Mouse (Mus musculus): ENCODE data around the gene Zar1l. TPM values are rescaled to one million over a fixed set of nuclear protein-coding genes. Genes with fewer than 3 reads are reported as not detected.

The Zar1l gene
- polyA plus RNA-seq, 1 experiment from 2014 or later = not detected

DNA sequence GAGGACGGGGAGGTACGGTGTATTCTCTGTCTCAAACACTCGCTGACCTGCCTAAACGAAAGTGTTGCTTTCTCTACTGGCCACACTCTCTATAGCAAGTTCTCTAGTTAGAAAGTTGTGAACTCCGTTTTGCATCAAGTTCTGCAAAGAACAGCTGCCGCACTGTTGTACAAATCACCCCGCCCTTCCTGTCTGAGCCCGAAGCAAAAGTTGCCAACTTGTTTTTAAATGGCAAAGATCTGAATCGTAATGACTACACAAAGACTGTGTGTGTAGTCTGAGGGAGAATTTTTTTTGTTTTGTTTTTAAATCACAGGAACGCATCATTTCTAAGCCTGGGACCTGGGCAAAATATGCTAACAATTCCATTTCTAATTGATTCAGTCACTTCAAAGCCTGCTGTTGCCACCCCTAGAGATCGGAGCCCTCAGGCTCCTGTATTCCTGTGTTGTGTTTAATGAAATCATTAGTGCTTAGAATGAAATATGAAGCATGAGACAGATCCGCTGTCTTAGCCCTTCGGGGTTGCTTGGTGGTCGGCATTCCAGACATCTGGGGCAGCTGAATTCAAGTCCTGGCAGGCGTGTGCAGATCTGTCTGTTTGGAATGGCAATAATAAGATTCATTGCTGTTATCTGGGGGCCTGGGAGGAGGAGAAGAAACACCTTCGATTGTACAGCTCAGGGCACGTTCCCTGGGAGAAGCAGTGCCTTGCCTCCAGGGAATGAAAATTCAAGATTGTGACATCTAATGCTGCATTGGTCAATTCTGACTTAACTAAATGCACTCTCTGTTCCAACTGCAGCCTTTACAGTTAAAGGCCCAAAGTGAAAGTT lies 59.8 kb downstream of the Zar1l start:
- Histone ChIP-seq H3K4me3 (ENCODE audit: inconsistent target) (no peak overlapping the region), H3K79me2 (ENCODE audit: inconsistent target) (no peaks in the 10 kb centered on the region), H3K27ac (no peak overlapping the region), H3K36me3 (ENCODE audit: inconsistent target) (0 out of 2 replicates have a peak, but pooled peaks cover 12% of the 10 kb centered on the region)
- 80% methylated on average over 17 of the region's 17 CpGs for WGBS (ENCODE audit: missing documents)

DNA sequence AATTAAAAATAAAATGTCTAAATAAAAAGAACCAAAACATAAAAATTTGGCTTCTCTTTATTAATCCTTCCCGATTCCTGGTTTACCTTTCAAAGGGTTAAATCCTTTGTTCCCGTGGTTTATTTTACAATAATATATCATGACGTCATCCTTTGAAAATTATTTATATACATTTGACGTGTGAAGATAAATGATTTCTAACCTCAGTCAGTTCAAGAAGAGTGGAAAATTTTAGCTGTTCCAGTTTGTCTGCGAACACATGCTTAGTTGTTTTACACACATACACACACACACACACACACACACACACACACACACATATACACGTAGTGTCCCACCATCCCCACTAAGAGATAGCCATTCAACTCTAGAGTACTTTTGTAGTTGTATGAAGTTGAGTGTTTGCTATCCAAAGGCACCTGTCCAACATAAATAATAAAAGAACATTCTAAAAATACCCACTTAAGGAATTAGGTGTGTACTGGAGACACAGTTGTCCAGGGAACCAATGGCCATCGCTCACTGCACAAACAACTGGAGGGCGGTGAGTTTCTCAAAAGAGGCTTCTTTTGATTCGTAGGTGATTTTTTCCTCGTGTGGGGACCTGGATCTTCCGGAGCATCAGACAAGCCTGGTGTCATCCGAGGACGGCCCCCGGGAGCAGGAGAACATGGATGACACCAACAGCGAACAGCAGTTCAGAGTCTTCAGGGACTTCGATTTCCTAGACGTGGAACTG lies 60.6 kb downstream of the Zar1l start:
- WGBS (ENCODE audit: missing documents) = 90% methylated on average over 16 of the region's 17 CpGs
- H3K79me2 ChIP-seq (ENCODE audit: inconsistent target) = no peaks in the 10 kb centered on the region
- H3K4me3 ChIP-seq (ENCODE audit: inconsistent target) = no peak overlapping the region
- no peak overlapping the region for H3K27ac ChIP-seq
- H3K36me3 ChIP-seq (ENCODE audit: inconsistent target) = peaks cover 16% of the 10 kb centered on the region; the same call in 1 of the 2 replicates

Other genes starting within 250 kb of the Zar1l start
- 1.6 to 5.7 TPM (median 4.2 TPM) in 3 replicates for gene Brca2, start 4.5 kb upstream of the Zar1l start, polyA plus RNA-seq (2018)
- gene N4bp2l1, start 79.0 kb upstream of the Zar1l start, polyA plus RNA-seq (2018) = 22.9 to 68.6 TPM (median 43.0 TPM) in 3 replicates
- gene N4bp2l2, start 148.0 kb upstream of the Zar1l start, polyA plus RNA-seq (2018) = 24.6 to 27.4 TPM (median 25.9 TPM) in 3 replicates
- 7.0 to 11.5 TPM (median 8.4 TPM) in 3 replicates for gene Pds5b, start 155.6 kb upstream of the Zar1l start, polyA plus RNA-seq (2018)